ENCODE assay signal across 11 mouse cellular contexts in the genomic region with DNA sequence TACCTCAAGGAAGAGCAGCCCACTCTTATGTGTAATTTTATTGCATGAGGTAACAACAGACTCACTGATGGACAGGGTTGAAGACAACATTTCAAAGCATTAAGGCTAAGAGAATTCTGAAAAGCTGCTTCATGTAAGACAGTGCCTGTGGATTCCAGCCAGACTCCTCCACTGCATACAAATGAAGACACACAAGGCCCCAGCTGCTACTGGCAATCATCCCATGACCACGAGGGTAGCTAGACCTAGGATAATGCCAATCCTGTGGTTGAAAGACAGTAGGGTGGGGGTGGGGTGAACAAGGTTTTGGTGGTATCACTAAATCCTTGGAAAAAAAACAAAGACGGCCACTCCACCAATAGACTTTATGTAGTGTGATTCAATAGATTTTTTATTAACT. TPM values are rescaled to one million over a fixed set of nuclear protein-coding genes. Genes with fewer than 3 reads are reported as not detected.
A peak's percentile ranks its signal among the peaks of the same experiment; 100 is the strongest.
DNase-seq lines count a peak whose midpoint lies in the region; ATAC-seq and TF ChIP-seq lines count a peak whose summit lies in the region.
"Had no signal": no experiment of that assay in that cellular context is flagged by ENCODE, and none has a peak within 500 bp of the region (broad histone marks: within the 10 kb centered on the region; RNA-seq: fewer than 3 reads in every experiment).

No protein-coding gene starts in this region.

- peak; percentile 92 for ATAC-seq in hindbrain, embryonic 14.5 days (ENCODE audit: low FRiP score)
- no peak for ATAC-seq in liver, postnatal 0 days

- intact Hi-C loops in left cerebral cortex, postnatal 4 days (cut with DNase I): loop anchor here (5.0 kb wide), 1 partner anchor 1501 kb away; no protein-coding TSS in a partner anchor

- no peaks in the 10 kb centered on the region for H3K27me3 ChIP-seq in testis, adult 2 months (ENCODE audit: control insufficient read depth, insufficient read depth, low read length)
- H3K27me3 ChIP-seq in hindbrain, embryonic 14.5 days (ENCODE audit: control insufficient read depth, insufficient read depth, low read length): no peaks in the 10 kb centered on the region
- no peaks in the 10 kb centered on the region for H3K27me3 ChIP-seq in liver, postnatal 0 days (ENCODE audit: insufficient read depth, low read length)
- H3K27me3 ChIP-seq: limb, embryonic 13.5 days; stomach, embryonic 15.5 days had no signal

- H3K9me3 ChIP-seq in hindbrain, embryonic 14.5 days (ENCODE audit: control insufficient read depth, low read length): no peaks in the 10 kb centered on the region
- H3K9me3 ChIP-seq in liver, postnatal 0 days (ENCODE audit: low read length): no peaks in the 10 kb centered on the region
- H3K9me3 ChIP-seq: limb, embryonic 13.5 days; stomach, embryonic 15.5 days had no signal

- no peak overlapping the region for H3K27ac ChIP-seq in testis, adult 2 months (ENCODE audit: control insufficient read depth, insufficient read depth, low read depth, low read length)
- H3K27ac ChIP-seq in hindbrain, embryonic 14.5 days: peak overlapping the region; percentile 54
- no peak overlapping the region for H3K27ac ChIP-seq in liver, postnatal 0 days (ENCODE audit: low read depth)
- H3K27ac ChIP-seq: limb, embryonic 13.5 days; stomach, embryonic 15.5 days had no signal

- DNase-seq in testis, postnatal 10 days (ENCODE audit: low spot score): no peak
- DNase-seq in hindbrain, embryonic 14.5 days (ENCODE audit: low spot score): peak; percentile 72
- peak; percentile 93 for DNase-seq in left cerebral cortex, postnatal 4 days
- no peak for DNase-seq in ovary, postnatal 10 days (ENCODE audit: low spot score)
- no peak for DNase-seq in spleen, postnatal 36 days (ENCODE audit: low spot score in 2 of 2)
- no peak for DNase-seq in urinary bladder, postnatal 14 days (ENCODE audit: low spot score)
- no peak for DNase-seq in liver, postnatal 0 days

- H3K4me2 ChIP-seq in hindbrain, embryonic 14.5 days (replicated peaks): no peak overlapping the region
- no peak overlapping the region for H3K4me2 ChIP-seq in liver, postnatal 0 days (ENCODE audit: low read depth, low read length)
- H3K4me2 ChIP-seq: limb, embryonic 13.5 days; stomach, embryonic 15.5 days had no signal

- H3K4me3 ChIP-seq in testis, adult 2 months (ENCODE audit: control insufficient read depth, low read depth, low read length): peak overlapping the region; percentile 72
- H3K4me3 ChIP-seq in hindbrain, embryonic 14.5 days (replicated peaks; ENCODE audit: low read length): no peak overlapping the region
- H3K4me3 ChIP-seq in liver, postnatal 0 days (ENCODE audit: low read depth, low read length): no peak overlapping the region
- H3K4me3 ChIP-seq: erythroblast, embryonic 14.5 days; limb, embryonic 13.5 days; stomach, embryonic 15.5 days had no signal

- 41% methylated on average over 2 of the region's 2 CpGs for WGBS in hindbrain, embryonic 14.5 days
- 63% methylated on average over 2 of the region's 2 CpGs for WGBS in liver, postnatal 0 days (ENCODE audit: insufficient replicate concordance)

- no peaks in the 10 kb centered on the region for H3K36me3 ChIP-seq in testis, adult 2 months (ENCODE audit: control insufficient read depth, insufficient read depth, low read length)
- peaks cover 40% of the 10 kb centered on the region for H3K36me3 ChIP-seq in hindbrain, embryonic 14.5 days (replicated peaks; ENCODE audit: control insufficient read depth, insufficient read depth)
- H3K36me3 ChIP-seq in liver, postnatal 0 days (replicated peaks; ENCODE audit: insufficient read depth, low read length): peaks cover 4% of the 10 kb centered on the region; the same call in 1 of the 2 replicates

- TF ChIP-seq CTCF in testis, adult 2 months (IDR thresholded peaks at IDR 0.05; ENCODE audit: control insufficient read depth, insufficient read depth, insufficient replicate concordance, low read depth, low read length): no peak
- TF ChIP-seq CTCF in liver, postnatal 0 days (IDR thresholded peaks at IDR 0.05; ENCODE audit: low read depth): no peak

- no peaks in the 10 kb centered on the region for H3K4me1 ChIP-seq in testis, adult 2 months (ENCODE audit: control insufficient read depth, insufficient read depth, low read length)
- no peaks in the 10 kb centered on the region for H3K4me1 ChIP-seq in hindbrain, embryonic 14.5 days (replicated peaks; ENCODE audit: control insufficient read depth, insufficient read depth, low read length)
- H3K4me1 ChIP-seq in liver, postnatal 0 days (ENCODE audit: insufficient read depth): peaks cover 2% of the 10 kb centered on the region; the same call in 1 of the 2 replicates
- H3K4me1 ChIP-seq: limb, embryonic 13.5 days; stomach, embryonic 15.5 days had no signal

- no peak overlapping the region for H3K9ac ChIP-seq in hindbrain, embryonic 14.5 days
- no peak overlapping the region for H3K9ac ChIP-seq in liver, postnatal 0 days (replicated peaks)
- H3K9ac ChIP-seq: limb, embryonic 13.5 days; stomach, embryonic 15.5 days had no signal

- TF ChIP-seq POLR2A in testis, adult 2 months (IDR thresholded peaks at IDR 0.05; ENCODE audit: control insufficient read depth, low read depth, low read length): no peak

- no peak for TF ChIP-seq EP300 in liver, postnatal 0 days (IDR thresholded peaks at IDR 0.05; ENCODE audit: low read depth)

RNA-seq across cellular contexts. Expression of a gene that starts 10.5 kb away (rescaled TPM):
- polyA plus RNA-seq in testis, adult 2 months (2012; rRNA removed): 12.7 and 12.8 TPM in 2 replicates
- polyA plus RNA-seq in hindbrain, embryonic 14.5 days (2014; fragmentation: Nextera tagmentation; extraction: Ambion mirVana): 23.1 and 28.8 TPM in 2 replicates
- 10 to 100 TPM; 20.7 to 21.5 TPM for total RNA-seq in left cerebral cortex, postnatal 4 days (2021)
- 6.2 and 6.8 TPM in 2 replicates for polyA plus RNA-seq in liver, postnatal 0 days (2015; fragmentation: Nextera tagmentation; extraction: Ambion mirVana)

RNA-seq across cellular contexts. Expression of a gene that starts 18.3 kb away (rescaled TPM):
- 3.4 and 3.5 TPM in 2 replicates for polyA plus RNA-seq in testis, adult 2 months (2012; rRNA removed)
- polyA plus RNA-seq in hindbrain, embryonic 14.5 days (2014; fragmentation: Nextera tagmentation; extraction: Ambion mirVana): 14.9 and 16.0 TPM in 2 replicates
- 10 to 100 TPM; 12.6 to 13.1 TPM for total RNA-seq in left cerebral cortex, postnatal 4 days (2021)
- 8.2 and 9.3 TPM in 2 replicates for polyA plus RNA-seq in liver, postnatal 0 days (2015; fragmentation: Nextera tagmentation; extraction: Ambion mirVana)

RNA-seq across cellular contexts. Expression of a gene that starts 19.0 kb away (rescaled TPM):
- 3.8 and 7.1 TPM in 2 replicates for polyA plus RNA-seq in testis, adult 2 months (2012; rRNA removed)
- 20.9 and 28.9 TPM in 2 replicates for polyA plus RNA-seq in hindbrain, embryonic 14.5 days (2014; fragmentation: Nextera tagmentation; extraction: Ambion mirVana)
- total RNA-seq in left cerebral cortex, postnatal 4 days (2021): 10 to 100 TPM; 21.9 to 25.9 TPM
- 11.6 and 13.9 TPM in 2 replicates for polyA plus RNA-seq in liver, postnatal 0 days (2015; fragmentation: Nextera tagmentation; extraction: Ambion mirVana)

Comparison
In these comparisons a context has a peak if more than half of its experiments do, and no peak if none do; other contexts are left out.
1. DNase-seq: peak in hindbrain, embryonic 14.5 days (single experiment) and left cerebral cortex, postnatal 4 days (single experiment); none in testis, postnatal 10 days (single experiment), ovary, postnatal 10 days (single experiment), spleen, postnatal 36 days (0 of 2), urinary bladder, postnatal 14 days (single experiment) and liver, postnatal 0 days (single experiment).